Mouse (Mus musculus) heart, postnatal 0 days (tissue): Measurements from ENCODE around the gene Hsd17b14. TPM values are rescaled to one million over a fixed set of nuclear protein-coding genes. Genes with fewer than 3 reads are reported as not detected.

Source experiments
- ATAC-seq: fragments of 200-750 bp; cut with Nextera tagmentation; 2 replicates; pipeline ENCODE4 v1.8.0; 2017; ENCODE audit warnings: low read depth, moderate number of reproducible peaks, moderate library complexity; ENCODE audit not compliant: insufficient read depth
- DNase-seq: peaks from one replicate; pipeline ENCODE4 v3.0.0-alpha.2; 2016; ENCODE audit warnings: low spot score
- H3K27ac ChIP-seq: fragments of 300-500 bp; sonication (generic); 2 replicates; pipeline ENCODE4 v1.5.1; 2014; ENCODE audit warnings: low read depth, mild to moderate bottlenecking
- H3K27me3 ChIP-seq: fragments of 300-500 bp; sonication (generic); 2 replicates; pipeline ENCODE4 v1.6.1; 2014; ENCODE audit warnings: low read length, mixed read lengths; ENCODE audit not compliant: control insufficient read depth, insufficient read depth
- H3K36me3 ChIP-seq: fragments of 300-500 bp; sonication (generic); replicated peaks from 2 replicates; pipeline ENCODE4 v1.6.1; 2014; ENCODE audit warnings: low read length, mixed read lengths; ENCODE audit not compliant: control insufficient read depth, insufficient read depth
- H3K4me1 ChIP-seq: fragments of 300-500 bp; sonication (generic); 2 replicates; pipeline ENCODE4 v1.6.1; 2014; ENCODE audit warnings: antibody characterized with exemption; ENCODE audit not compliant: control insufficient read depth, insufficient read depth
- H3K4me2 ChIP-seq: fragments of 300-500 bp; sonication (generic); 2 replicates; pipeline ENCODE4 v1.6.1; 2014; ENCODE audit warnings: low read depth, mild to moderate bottlenecking, low read length, moderate library complexity
- H3K4me3 ChIP-seq: fragments of 300-500 bp; sonication (generic); 2 replicates; pipeline ENCODE4 v1.5.1; 2014; ENCODE audit warnings: low read depth, low read length
- H3K9ac ChIP-seq: fragments of 300-500 bp; sonication (generic); replicated peaks from 2 replicates; pipeline ENCODE4 v1.6.1; 2014; ENCODE audit warnings: low read depth, low read length, mixed read lengths
- H3K9me3 ChIP-seq: fragments of 300-500 bp; sonication (generic); replicated peaks from 2 replicates; pipeline ENCODE4 v1.6.1; 2016; ENCODE audit warnings: low read length; ENCODE audit not compliant: control insufficient read depth
- CTCF ChIP-seq: IDR thresholded peaks from 2 replicates; pipeline ENCODE4 v1.5.1; 2016; ENCODE audit warnings: antibody characterized with exemption, control low read depth, low read depth
- EP300 ChIP-seq: IDR thresholded peaks from 2 replicates; pipeline ENCODE4 v1.6.1; 2016; ENCODE audit warnings: antibody characterized with exemption, low read depth
- WGBS: fragments of 180-500 bp; shearing (Covaris S2); extraction: QIAGEN DNeasy Blood & Tissue Kit; methylation state at CpG from one replicate; pipeline ENCODE4 v1.1.7; 2014; 5-methylcytosine and 5-hydroxymethylcytosine counted together
- polyA plus RNA-seq: library from polyadenylated mRNA; unstranded; fragments of >200 nt; fragmentation: Nextera tagmentation; extraction: Ambion mirVana; gene quantifications from 2 replicates; pipeline ENCODE4 v1.2.1, GENCODE M21; 2015
- total RNA-seq: library from RNA; depleted of rRNA; stranded (reverse); fragments of >200 nt; gene quantifications from 2 replicates; pipeline ENCODE4 v1.2.3, GENCODE M21; 2014; ENCODE audit warnings: low replicate concordance

The Hsd17b14 gene
- total and polyA plus RNA-seq, 2 experiments from 2014 or later = 0.11 TPM; not detected in 1

DNA sequence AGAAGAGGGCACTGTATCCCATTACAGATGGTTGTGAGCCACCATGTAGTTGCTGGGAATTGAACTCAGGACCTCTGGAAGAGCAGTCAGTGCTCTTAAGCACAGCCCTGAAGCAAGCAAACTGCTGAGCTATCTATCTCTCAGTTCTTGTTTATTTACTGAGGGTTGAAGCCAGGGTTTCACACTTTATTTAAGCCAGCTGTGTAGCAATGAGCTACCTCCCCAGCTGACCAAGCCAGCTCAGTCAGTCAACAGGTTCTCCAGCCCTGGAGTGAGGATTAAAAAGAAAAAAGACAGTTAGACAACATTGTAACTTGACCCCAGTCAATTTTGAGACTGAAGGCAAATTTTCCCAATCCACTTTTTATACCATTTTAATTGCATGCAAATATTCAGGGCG lies 19.0 kb upstream of the Hsd17b14 start:
- Histone ChIP-seq H3K9me3 (no peaks in the 10 kb centered on the region), H3K27me3 (no peaks in the 10 kb centered on the region), H3K4me1 (0 out of 2 replicates have a peak, but pooled peaks cover 5% of the 10 kb centered on the region), H3K4me3 (no peak overlapping the region), H3K27ac (no peak overlapping the region), H3K9ac (no peak overlapping the region), H3K36me3 (no peaks in the 10 kb centered on the region), H3K4me2 (no peak overlapping the region)
- DNase-seq (no peak), ATAC-seq (no peak)
- WGBS = 74% methylated on average over 1 of the region's 1 CpGs
- no peak for TF ChIP-seq EP300

DNA sequence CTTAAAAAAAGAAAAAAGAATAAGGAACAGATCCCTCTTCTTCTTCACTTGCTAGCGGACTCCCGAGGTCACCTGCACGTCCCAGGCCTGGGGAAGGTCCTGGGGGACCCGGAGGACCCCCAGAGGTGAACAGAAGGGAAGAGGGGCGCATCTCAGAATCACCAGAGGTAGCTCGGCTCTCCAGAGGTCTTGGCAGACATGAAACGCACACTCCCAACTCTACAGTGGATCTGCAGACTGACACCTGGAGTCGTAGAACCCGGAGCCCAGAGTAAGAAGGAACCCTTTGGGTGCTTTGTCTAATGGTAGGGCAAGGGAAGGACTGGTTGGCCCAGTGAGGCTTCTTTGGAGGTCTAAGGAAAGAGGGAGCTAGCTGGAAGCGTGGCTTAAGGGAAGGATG lies 17.1 kb upstream of the Hsd17b14 start:
- no peaks in the 10 kb centered on the region for H3K27me3 ChIP-seq
- 0 out of 2 replicates have a peak, but pooled peaks cover 5% of the 10 kb centered on the region for H3K4me1 ChIP-seq
- no peak overlapping the region for H3K27ac ChIP-seq
- peak overlapping the region; percentile 82 for H3K4me2 ChIP-seq
- no peaks in the 10 kb centered on the region for H3K36me3 ChIP-seq
- peak overlapping the region; percentile 49 for H3K4me3 ChIP-seq
- 84% methylated on average over 10 of the region's 10 CpGs for WGBS
- DNase-seq = no peak
- no peak overlapping the region for H3K9ac ChIP-seq
- H3K9me3 ChIP-seq = no peaks in the 10 kb centered on the region
- TF ChIP-seq EP300 (no peak), CTCF (no peak)
- ATAC-seq = no peak; the same call in 1 of the 2 replicates

DNA sequence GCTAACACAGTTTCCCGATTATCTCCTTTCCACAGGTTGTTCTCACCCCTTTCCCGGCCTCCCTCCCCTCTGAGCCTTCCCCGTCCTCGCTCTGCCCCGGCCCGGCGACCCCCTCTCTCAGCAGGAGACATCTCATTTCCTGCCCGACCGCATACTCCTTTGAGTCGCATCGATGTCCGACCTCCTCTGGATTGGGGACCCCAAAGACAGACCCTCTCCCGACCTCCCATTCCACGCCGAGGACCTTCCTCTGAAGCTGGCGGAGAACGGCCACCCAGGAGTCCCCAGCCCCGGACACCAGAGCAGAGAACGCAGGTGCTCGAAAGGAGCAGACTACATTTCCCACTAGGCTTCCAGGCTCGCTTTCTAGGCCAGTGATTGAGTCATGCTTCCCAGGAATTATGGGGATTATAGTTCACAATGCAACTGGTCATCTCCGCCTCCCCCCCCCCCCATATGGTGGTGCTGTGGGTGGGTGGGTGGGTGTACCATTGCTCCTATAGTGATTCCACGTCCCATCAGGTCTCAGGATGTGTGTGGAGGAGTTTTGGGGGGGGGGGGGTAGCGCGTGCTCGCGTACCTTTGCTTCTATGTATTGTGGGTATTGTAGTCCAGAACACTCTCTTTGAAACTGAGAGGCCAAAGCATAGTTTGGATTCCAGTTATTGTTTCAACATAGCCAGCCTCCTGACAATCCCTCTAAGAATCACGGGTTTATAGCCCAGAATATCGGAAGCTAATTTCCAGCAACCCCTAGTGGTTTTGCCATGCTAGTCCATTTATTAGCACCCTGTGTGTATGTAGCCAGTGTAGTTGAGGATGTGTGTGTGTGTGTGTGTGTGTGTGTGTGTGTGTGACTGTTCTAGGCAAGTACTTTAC lies 16.3 kb upstream of the Hsd17b14 start:
- H3K36me3 ChIP-seq = no peaks in the 10 kb centered on the region
- no peak overlapping the region for H3K27ac ChIP-seq
- H3K4me3 ChIP-seq = peak overlapping the region; percentile 49
- no peaks in the 10 kb centered on the region for H3K9me3 ChIP-seq
- peak; percentile 78 for DNase-seq
- peak overlapping the region; percentile 34; the same call in 1 of the 2 replicates for H3K9ac ChIP-seq
- WGBS = 2% methylated on average over 29 of the region's 29 CpGs
- H3K4me1 ChIP-seq = 0 out of 2 replicates have a peak, but pooled peaks cover 5% of the 10 kb centered on the region
- peak overlapping the region; percentile 82 for H3K4me2 ChIP-seq
- peak; percentile 75 for ATAC-seq
- TF ChIP-seq EP300 (no peak), CTCF (peak; percentile 35; the same call in 1 of the 2 replicates)
- no peaks in the 10 kb centered on the region for H3K27me3 ChIP-seq

DNA sequence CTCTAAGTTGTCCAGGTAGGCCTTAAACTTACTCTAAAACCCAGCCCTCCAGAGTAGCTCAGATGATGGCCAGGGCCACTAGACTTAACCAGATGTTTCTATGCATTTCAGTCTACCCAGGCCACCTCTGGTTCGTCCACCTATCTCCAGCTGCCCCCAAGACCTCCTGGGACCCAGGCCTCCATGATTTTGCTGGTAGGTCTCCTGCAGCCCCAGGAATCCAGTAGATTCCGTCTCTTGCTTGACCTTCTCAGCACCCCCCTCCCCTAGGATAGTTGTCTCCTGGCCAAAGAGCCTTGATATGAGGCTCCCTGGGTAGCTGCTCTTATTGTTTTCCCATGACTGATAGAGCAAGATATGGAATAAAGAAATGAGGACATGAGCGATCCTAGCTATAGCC lies 15.6 kb upstream of the Hsd17b14 start:
- H3K27ac ChIP-seq = no peak overlapping the region
- H3K4me3 ChIP-seq = no peak overlapping the region
- WGBS = 88% methylated on average over 3 of the region's 3 CpGs
- DNase-seq = no peak
- no peaks in the 10 kb centered on the region for H3K36me3 ChIP-seq
- H3K9me3 ChIP-seq = no peaks in the 10 kb centered on the region
- H3K4me2 ChIP-seq = no peak overlapping the region
- no peak for ATAC-seq
- H3K9ac ChIP-seq = no peak overlapping the region
- no peak for TF ChIP-seq EP300
- 0 out of 2 replicates have a peak, but pooled peaks cover 5% of the 10 kb centered on the region for H3K4me1 ChIP-seq
- H3K27me3 ChIP-seq = no peaks in the 10 kb centered on the region

DNA sequence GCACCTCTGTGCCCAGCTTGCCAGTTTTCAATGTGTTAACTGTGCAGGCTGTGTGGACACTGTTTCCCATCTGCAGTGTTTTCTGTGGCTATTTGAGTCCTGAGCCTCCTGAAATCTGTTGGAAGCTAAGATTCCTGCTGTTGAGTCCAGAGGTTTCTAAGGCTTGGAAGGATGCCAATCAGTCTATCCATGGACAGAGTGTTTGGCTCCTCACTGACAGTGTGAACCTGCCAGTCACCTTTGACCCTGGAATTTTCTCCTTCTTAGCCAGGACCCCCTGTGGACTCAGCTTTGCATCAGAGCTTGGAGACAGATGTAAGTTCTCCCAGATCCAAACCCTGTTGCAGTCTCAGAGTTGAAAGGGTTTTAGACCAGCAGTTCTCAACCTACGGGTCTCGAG lies 14.5 kb upstream of the Hsd17b14 start:
- no peak for DNase-seq
- Histone ChIP-seq H3K9me3 (0 out of 2 replicates have a peak, but pooled peaks cover 4% of the 10 kb centered on the region), H3K4me1 (0 out of 2 replicates have a peak, but pooled peaks cover 5% of the 10 kb centered on the region), H3K36me3 (no peaks in the 10 kb centered on the region), H3K4me2 (no peak overlapping the region), H3K9ac (no peak overlapping the region), H3K27ac (no peak overlapping the region), H3K27me3 (no peaks in the 10 kb centered on the region), H3K4me3 (no peak overlapping the region)
- TF ChIP-seq CTCF (no peak), EP300 (no peak)
- ATAC-seq = no peak
- WGBS = 68% methylated on average over 2 of the region's 2 CpGs
